Mouse (Mus musculus) right cerebral cortex, adult 18-20 months (tissue): ENCODE results near the gene Pcna.
"Not testable (repeated sequence)": the region's sequence is repeated elsewhere in the genome, so short reads cannot be mapped to it uniquely, and the experiment has no call there.

Experiments
- DNase-seq: peaks from one replicate; pipeline ENCODE4 v3.0.0; 2022; ENCODE audit warnings: mixed read lengths

Gene Pcna

DNA sequence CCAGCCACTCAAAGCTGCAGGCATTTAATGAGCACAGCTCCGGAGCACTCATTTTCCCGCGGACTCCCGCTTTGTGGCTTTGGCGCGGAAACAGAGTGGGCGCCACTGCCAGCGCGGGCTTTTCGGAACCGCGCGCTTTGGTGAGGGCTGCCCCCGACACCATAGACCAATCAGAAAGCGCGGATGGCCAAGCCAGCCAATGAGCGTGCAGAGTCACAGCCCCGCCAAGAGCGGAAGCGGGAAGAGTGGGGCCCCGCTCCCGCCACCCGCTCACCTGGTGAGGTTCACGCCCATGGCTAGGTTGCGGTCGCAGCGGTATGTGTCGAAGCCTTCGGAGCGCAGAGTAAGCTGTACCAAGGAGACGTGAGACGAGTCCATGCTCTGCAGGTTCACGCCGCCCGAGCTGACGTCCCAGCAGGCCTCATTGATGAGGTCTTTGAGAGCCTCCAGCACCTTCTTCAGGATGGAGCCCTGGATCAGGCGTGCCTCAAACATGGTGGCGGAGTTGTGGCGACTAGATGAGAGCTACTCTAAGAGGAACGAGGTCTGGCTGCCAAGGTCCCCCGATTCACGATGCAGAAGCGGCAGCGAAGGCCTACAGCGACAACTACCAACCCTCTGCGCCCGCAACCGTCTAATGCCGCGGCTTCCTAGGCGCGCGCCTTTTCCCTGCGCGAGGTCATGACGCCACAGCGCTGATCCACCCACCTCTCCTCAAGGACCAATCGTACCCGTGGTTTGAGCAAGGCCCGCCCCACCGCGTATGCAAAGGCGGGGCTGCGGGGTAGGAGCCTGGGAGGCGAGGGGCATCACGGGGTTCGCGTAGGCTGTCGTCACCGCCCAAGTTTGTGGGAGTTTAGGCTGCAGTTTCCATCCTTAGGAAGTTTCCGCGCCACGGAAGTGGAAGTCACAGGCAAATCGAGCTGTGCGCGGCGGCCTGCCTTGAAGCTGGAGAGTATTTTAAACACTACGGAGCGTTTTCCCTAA is at the start of gene Pcna:
Gene Pcna (minus strand): TSS at position 773 of the 987 bp plus-strand sequence.
- peak; percentile 99 for DNase-seq

DNA sequence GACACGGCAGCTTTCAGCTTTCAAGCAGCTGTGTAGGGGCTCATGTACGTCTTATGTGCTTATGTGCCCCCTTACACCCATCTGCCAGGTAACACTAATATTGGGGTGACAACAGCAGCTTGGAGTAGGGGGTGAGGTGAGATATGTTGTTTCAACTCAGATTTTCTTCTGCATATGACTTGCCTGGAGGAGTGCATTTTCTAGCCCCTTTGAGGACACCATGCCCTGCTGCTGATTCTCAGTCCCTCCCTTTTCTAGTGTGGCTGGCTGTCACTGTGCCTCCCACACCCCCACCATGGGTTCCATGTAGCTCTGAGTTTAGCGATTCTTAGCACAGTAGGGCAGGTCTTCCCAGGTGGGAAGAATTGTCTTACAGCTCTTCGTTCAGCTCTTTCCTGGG is 48.3 kb upstream of the Pcna start:
- no peak for DNase-seq

DNA sequence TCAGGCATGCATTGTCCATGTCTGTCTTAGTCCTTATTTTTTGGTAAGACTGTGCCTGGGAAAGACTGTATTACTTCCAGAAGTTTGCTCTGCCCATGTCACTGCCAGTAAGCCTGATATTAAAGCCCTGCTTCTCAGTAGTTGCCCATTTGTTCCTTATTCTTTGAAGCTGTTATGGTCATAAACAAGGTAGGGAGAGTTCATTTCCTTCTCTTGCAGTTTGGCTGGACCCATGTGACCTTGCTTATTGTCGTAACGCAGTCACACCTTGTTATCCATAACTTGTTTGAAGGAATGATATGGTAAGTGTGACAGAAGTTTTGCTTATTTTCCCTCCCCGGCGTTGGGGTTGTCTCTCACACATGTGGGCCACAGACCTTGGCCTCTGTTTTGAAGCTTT is 45.1 kb upstream of the Pcna start:
- DNase-seq = no peak

DNA sequence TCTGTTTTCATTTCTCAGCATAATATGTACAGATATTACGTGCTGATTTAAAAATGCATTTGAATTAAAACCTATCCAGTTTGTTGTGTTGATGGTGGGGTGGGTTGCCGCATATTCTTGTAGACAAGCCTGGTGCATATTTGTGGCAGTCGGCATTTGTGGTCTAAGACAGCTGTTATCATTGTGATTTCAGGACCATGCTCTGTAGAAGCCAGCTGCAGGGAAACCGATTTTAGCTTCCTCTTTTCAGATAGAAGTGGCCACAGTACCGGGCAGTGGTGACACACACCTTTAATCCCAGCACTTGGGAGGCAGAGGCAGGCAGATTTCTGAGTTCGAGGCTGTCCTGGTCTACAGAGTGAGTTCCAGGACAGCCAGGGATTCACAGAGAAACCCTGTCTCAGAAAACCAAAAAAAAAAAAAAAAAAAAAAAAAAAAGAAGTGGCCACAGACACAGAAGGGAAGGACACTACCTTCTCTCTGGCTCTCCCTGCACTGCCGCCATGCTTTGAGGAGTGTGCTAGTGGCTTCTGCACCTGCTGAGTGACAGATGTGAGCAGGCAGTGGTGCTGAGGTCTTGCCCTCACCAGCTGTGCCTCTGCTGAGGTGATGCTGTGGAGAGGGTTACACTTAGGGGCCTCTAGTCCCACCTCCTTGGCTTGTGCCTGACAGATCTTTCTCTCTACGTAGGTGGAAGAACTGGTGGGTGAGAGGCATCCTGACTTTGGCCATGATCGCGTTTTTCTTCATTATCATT is 40.8 kb upstream of the Pcna start:
- no peak for DNase-seq

DNA sequence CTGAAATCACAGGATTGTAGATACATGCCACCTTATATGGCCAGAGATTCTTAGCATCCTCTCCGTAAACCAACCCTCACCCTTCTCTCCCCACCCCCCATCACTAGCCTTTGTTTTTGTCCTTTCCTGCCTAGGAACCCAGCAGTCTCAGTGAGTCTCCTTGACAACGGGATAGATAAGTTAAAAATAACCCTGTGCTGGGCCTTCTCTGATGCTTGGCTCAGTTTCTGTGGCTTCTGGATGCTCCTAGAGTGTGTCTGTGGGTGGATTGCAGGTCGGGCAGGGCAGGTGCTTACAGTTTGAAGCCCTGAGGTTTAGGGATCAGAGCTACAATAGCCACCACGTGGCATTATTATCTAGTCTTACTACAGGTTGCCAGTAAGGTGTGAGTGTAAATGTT is 39.0 kb upstream of the Pcna start:
- peak; percentile 65 for DNase-seq

DNA sequence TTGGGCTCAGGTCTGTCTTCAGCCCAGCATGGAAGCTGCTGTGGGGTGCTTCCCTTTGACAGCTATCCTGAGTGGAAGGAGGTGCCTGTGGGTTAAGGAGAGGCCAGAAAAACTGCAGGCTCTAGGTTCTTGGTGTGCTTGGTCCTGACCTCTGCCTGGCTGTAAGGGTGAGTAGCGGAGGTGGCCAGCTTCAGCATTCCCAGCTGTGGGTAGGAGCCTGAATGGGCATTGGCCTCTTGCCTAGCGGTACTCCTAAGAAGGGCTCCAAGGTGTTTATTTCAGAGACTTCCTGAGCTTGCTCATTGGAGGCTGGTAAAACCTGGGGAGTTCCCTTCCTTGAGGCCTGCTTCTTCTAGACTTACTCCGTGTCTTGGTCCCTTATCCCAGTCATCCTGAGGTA is 38.2 kb upstream of the Pcna start:
- DNase-seq = no peak

DNA sequence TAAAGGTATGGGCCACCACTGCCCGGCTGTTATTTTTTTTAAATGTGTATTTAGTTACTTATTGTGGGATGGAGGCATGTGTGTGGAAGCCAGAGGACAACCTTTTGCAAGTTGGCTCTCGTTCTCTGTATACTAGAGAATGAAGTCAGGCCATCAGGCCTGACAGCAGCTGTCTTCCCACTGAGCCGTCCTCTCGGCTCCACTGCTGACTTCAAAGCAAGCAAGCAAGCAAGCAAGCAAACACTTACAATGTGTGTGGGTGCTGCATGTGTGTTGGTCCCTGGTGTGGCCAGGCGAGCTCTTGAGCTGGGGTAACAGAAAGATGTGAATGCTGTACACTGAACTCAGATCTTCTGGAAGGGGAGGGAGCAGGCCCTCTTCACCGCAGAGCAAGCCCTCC is 37.7 kb upstream of the Pcna start:
- DNase-seq = no peak

DNA sequence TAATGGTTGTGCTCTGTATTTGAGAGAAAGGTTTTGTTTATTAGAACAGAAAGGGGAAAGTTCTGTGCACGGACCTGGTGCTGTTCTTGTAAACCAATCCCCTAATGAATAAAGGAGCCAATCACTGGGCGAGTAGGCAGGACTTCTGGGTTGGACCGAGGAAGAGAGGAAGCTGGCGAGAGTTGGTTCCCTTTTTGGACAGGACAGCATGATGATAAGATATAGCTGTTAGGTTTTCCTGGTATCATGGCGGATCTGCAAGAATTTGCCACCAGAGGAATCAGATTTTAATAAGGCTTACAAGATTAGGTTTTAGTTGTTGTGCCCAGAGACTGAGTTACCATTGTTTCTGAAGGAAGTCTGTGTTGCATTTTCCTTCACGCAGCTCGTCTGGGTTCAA is 36.1 kb upstream of the Pcna start:
- DNase-seq = not testable (repeated sequence)

DNA sequence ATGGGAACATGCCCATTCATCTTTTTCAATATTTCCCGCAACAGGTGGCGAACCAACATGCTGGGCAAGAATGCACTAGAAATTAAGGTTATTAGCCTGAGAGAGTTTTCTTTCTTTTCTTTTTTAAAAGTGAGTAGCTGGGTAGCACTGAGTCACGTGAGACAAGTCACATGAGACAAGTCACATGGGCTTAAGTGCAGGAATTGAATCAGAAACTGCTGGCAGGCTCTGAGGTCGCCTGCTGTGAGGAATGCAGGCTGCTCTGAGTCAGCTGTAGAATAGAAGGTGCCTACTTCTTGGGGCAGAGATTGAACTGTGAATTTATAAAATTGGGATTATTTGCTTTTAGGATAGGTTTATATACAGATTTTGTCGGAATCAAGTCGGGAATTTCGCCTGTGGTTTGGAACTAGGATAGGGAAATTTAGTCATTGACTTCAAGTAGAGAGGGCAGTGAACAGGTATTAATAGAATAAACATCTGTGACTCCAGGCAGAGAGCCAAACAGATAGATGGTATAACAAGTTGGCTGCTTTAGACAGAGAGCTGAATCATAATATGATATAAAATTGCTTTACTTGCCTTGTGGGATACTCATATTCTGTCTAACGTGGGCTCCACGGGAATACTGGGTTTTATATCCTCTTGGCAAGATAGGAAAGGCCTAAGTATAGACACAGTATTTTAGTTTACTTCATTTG is 33.4 kb upstream of the Pcna start:
- no peak for DNase-seq

DNA sequence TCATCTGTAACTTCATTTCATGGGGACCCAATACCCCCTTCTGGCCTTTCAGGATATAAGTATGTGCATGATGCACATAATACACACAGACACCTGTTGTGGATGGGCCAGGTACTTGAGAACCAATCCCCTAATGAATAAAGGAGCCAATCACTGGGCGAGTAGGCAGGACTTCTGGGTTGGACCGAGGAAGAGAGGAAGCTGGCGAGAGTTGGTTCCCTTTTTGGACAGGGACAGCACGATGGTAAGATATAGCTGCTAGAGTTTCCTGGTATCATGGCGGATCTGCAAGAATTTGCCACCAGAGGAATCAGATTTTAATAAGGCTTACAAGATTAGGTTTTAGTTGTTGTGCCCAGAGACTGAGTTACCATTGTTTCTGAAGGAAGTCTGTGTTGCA is 32.6 kb upstream of the Pcna start:
- not testable (repeated sequence) for DNase-seq

DNA sequence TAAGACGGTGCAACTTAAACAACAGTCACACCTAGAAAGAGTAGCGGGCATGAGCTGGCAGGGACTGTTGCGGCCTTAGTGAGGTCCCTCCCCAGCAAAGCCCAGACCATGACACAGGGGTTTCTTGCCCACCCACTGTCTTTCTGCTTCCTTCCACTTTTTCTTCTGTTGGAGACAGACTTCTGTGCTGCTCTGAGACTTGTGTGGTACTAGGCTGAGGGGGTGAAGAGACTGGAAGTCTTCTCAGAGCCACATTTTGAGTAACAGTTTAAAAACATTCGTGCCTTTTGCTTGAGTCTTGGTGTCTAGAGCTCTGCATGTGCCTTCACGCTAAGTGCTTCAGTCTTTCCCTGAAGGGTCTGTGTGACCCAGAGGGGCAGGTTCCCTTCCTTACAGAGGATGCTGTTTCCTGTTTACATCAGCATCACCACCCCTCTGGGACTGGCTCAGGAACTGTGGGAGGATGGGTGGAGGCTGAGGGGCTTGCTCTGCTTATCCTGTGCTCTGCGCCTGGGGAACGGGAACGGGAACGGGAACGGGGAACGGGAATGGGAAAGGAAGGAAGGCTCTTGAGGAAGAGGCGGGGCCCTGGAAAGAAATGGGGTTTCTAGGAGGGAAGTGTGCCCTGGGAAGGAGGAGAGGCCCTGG is 31.5 kb upstream of the Pcna start:
- DNase-seq = no peak

DNA sequence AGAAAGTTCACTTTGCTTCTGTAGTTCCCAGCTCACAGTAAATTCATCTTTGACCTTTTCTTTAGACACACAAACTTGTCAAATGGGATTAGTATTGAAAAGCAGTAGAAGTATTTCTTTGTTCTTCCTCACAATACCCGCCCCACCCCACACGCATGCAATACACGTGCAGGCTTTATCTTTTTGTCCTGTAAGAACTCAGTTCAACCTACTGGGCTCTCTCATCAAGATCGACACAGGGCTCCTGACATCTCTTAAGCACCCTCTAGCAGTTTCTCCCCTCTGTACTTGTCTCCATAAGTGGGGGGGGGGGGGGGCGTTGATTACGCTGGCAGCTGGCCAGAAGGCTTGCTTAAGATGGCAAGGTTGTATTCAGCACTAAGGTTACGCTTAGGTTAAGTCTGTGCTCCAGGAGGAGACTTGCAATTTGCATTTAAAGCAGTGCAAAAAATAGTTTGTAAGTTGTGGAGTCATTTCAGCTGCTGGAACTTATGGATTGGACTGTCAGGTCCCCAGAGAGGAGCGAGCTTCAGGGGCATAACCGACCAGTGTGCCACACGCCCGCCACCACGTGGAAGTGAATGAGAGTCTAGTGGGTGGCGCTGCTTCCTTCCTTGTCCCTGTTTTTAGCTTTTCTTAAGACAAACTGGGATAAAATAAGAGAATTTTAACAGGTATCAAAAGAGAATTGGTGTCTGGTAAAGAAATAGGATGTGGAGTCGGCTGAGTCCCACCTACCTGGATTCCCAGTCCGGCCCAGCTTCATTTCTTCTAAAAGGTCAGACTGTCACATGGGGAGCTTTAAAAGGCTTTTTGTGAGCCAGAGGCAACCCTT is 30.3 kb upstream of the Pcna start:
- DNase-seq = no peak

DNA sequence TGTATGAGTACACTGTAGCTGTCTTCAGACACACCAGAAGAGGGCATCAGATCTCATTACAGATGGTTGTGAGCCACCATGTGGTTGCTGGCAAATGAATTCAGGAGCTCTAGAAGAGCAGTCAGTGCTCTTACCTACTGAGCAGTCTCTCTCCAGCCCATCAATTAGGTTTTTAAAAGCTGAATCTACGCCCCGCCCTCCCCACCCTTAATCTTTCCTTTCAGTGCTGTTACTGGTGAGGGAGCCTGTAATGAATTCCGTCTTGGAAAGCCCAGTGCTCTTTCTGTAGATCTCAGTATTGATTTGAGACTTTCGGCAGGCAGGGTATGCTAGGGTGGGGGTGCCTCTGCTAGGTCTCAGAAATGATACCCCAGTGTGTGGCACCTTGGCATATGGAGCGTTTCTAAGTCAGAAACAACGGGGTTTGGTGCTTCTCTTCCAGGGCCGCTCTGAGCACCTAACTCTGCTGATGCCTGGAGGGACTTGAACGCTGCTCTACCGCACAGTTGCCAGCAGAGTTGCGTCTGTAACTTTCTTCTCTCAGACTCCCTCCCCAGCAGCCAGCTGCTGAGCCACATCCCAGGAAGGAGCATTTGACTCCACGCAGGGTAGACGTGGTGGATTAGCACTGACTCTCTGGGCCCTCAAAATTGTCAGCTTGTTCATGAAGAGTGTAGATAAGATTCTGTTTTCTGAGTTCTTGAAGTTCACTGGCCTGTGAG is 29.5 kb upstream of the Pcna start:
- DNase-seq = no peak

DNA sequence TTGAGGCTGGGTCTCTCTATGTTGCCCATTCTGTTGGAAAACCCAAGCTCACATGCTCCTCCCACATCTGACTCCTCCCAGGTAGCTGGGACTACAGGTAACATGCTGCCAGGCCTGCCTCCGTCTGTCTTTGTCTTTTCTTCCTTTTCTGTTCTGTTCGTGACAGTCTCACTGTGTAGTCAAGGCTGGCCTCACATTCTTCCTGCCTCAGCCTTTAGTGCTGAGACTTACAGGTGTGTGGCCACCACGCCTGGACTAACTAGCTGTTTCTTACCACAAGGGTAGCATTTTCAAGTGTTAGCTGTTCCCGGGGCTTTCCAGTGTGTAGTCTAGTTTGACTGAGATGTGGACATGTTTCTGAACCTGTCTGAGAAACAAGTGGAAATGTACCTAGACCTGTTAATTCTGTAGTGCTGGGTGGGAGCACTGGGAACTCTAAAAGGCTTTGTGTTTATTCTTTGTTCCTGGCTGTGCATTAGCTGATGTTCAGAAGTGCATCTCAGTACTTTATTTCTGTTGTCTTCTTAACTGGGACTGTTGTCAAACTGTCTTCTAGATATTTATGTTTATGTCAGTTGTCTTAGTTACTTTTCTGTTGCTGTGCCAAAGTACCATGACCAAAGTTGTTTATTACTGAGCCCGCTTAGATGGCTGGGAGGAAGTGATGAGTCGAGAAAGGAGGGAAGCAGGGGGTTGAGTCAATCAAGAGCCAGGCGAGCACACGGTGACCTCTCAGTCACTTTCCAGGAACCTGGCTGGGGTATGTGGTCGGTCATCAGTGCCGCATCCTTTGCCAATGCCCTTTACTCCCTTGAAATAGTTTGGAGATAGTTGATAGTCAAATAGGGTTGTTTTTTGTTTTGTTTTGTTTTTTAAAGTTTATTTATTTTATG is 28.7 kb upstream of the Pcna start:
- DNase-seq = no peak

DNA sequence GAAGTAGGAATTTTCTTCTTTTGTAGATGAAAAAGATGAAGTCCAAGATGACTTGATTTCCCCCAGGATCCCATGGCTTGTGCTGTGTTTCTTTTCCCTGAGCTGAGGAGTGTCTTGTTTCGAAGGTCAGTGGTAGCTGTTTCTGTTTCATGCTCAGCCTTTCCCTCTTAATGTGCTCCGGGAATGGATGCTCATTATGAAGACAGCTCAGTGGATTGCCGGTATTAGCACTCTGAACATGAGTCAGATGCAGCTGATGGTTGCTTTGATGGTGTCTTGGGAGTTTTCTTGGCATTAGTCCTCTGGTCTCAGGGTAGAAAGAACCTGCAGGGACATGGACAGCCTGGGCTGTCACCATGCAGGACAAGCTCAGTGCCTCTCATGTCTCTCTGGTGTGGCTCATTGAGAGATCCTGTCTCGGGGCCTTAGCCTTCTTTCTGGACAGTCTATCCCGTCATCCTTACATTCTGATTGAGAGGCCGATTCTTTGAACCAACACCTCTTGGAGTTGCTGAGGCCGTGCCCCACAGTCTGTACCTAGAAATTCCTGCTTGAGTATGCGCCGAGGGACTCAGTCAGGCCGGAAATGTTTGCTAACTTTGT is 27.5 kb upstream of the Pcna start:
- no peak for DNase-seq

DNA sequence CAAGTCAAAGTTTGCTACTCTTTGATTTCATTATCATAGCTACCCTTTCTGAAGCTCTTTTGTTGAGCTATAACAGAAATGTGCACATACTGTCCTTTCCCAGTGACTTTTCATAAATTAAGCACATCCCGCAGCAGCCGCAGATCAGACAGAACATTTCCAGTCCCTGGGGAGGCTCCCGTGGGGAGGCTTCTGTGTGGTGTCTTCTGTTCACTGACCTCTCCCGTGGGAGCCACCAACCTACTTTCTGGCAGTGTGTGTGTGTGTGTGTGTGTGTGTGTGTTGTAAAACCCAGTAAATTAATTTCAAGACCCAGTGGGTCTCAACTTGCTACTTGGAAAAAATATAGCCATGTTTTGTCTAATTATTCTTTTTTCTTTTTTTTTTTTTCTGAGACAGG is 26.9 kb upstream of the Pcna start:
- DNase-seq = no peak

DNA sequence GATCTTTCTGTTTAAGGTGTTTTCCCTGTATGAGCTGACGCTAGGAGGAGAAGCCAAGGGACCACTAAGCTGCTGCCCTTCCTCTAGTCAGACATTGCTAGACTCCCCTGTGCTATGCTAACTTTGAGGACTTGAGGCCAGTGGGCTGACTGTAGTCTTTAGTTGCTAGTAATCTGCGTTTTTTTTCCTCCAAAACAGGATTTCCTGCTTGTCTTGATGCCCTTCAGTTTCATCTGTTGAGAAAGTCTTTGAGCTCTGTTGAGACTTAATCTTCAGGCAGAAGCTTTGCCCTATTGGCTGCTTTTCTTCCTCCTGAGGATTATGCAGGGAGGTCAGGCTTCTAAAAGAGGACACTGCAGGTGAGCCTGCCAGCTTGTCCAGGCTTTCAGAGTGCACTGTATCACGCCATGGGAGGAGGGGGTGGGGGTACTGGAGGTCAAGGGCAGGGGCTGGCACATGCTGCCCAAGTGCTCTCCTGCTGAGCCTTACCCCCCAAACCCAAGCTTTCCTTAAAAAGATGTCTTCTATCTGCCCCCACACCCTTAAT is 26.3 kb upstream of the Pcna start:
- DNase-seq = no peak

DNA sequence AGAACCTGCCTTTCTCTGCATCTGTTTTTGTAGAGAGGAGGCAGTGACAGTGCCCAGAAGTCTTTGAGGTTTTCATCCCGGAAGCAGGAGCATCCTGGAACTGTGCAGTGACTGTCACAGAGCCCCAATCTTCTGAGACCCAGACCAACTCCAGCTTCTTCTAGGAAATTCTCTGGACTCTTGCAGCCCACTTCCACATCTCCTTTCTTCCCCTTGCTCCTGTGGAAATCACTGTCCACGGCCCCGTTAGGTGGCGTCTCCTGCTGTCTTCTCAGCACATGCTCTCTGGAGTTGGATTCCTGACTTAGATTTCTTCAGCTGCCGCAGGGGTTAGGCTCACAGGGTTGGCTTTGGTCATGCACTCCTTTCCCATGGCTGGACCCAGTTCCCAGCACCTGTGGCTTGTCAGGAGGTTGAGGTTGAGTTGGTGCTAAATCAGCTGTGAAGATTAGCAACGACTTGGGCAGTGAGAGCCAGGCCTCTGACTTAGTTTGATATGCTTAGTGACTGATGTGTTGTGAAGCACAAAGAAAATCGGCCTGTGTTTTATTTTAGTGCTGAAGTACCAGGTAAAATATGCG is 25.2 kb upstream of the Pcna start:
- DNase-seq = no peak

DNA sequence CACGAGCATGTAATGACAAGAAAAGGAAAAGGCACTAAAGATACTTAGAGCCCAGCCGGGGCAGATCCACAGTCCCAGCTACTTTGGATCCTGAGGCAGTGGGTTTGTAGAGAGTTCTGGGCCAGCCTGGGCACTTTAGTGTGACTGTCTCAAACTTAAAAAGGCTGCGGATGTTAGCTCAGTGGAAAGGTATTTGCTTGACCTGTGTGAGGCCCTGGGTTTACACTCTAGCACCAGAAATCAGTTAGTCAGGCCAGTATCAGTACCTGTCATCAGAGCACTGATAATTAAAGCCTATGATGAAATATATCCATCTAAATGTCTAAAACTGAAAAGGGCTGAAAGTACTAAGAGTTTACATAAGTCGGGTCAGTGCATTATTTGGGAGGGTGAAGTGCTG is 23.1 kb upstream of the Pcna start:
- no peak for DNase-seq
